Mouse (Mus musculus): ENCODE measurements around the gene Wap. TPM values are rescaled to one million over a fixed set of nuclear protein-coding genes. Genes with fewer than 3 reads are reported as not detected.
A peak's percentile ranks its signal among the peaks of the same experiment; 100 is the strongest.

The Wap gene
- total RNA-seq, 2 experiments from 2014 or later: not detected

DNA sequence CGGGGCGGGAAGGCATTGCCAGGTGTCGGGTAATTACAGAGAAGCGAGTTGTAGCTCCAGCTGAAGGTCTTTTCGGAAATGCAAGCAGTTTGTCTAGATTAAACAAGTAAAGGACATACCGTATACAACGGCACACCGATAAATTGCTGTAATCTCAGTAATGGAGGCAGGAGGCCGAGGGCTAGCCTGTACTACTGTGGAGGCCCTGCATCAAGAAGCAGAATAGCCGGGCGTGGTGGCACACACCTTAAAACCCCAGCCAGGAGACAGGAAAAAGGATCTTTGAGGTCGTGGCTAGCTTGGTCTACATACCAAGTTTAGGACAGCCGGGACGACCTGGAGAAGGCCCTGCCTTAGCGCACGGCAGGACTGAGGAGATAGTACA is 12.1 kb downstream of the Wap start:
- DNase-seq: no peak

DNA sequence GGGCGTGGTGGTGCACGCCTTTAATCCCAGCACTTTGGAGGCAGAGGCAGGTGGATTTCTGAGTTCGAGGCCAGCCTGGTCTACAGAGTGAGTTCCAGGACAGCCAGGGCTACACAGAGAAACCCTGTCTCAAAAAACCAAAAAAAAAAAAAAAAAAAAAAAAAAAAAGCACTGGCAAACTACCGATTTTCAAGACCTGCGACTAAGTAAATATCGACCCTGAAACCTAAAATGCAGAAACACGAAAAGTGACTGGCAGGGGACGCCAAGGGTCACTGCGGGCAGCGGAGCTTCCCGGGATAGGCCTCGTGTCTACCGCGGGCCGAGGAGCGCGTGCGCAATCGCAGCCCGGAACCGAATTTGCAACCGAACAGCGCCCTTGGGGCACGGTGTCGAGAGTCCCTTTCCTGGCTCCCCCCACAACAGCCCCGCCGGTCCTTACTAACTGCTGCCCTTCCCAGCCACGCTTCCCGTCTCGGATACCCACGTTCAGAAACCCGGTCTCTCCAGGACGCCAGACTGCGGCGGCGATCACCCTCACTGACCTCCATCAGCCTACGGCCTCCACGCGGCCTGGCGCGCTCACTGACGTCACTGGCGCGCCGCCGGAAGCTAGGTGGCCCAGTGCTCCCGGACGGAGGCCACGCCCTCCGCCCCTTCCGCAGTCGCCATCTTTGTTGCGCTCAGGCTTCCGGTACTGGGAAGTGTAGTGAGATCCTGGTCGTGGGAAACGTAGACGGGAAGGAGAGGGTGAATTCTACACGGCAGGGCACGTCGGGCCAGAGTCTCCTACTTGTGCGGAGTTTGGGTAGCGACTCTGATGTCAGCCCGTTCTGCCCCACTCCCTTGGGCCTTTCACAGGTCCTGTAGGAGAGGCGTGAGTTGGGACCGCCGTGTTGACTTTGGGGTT is 12.7 kb downstream of the Wap start, which contains the start of gene Tbrg4:
Tbrg4 (minus strand) TSS at position 590 of the 910 bp plus-strand sequence.
- peak; percentile 92 for DNase-seq

GRCm38 (mm10) chr11:6624619-6625382 is 13.6 kb downstream of the Wap start:
- no peak for DNase-seq

GRCm38 (mm10) chr11:6623704-6624103 is 14.7 kb downstream of the Wap start:
- DNase-seq: no peak

- DNase-seq: no peak
Measured at GRCm38 (mm10) chr11:6615250-6616205, 22.9 kb downstream of the Wap start.

GRCm38 (mm10) chr11:6605491-6606399 is 32.7 kb downstream of the Wap start, which contains the start of gene Nacad:
Nacad (minus strand) TSS chr11:6606053.
- no peak for DNase-seq

DNA sequence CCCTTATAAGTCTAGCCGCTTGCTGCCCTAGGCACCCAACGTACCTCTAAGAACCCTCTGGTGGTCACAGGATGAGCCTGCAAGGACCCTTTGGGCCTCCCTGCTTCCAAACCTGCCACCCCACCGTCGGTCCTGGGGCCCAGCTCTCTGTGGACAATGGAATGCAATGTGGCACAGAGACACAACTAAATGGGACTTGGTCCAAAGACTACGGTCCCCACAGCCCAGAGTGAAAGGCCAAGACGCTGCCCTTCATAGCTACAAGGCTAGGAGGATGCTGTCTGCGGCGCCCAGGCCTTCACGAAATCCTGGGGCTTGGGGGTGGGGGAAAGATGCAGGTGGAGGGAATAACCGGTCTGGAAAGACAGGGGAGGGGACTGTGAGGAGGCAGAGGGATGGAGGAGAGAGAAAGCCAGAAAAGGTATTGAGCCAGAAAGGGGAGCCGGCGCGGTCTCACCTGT is 33.4 kb downstream of the Wap start:
- DNase-seq: no peak

DNA sequence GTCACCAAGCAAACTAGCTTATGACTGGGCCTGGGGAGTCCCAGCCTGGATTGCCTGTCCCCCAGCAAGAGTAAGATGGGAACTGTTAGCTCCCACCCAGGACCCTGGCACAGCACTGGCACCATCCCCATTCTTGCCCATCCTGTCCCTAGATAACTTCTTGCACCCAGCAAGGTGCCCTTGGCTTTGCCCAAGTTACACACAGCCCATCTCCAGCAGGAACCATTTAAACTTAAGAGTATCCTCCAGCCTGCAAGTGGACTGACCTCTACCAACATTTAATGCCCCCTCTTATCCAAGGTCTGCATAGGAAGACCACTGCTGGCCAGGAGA is 33.9 kb downstream of the Wap start:
- DNase-seq: no peak

DNA sequence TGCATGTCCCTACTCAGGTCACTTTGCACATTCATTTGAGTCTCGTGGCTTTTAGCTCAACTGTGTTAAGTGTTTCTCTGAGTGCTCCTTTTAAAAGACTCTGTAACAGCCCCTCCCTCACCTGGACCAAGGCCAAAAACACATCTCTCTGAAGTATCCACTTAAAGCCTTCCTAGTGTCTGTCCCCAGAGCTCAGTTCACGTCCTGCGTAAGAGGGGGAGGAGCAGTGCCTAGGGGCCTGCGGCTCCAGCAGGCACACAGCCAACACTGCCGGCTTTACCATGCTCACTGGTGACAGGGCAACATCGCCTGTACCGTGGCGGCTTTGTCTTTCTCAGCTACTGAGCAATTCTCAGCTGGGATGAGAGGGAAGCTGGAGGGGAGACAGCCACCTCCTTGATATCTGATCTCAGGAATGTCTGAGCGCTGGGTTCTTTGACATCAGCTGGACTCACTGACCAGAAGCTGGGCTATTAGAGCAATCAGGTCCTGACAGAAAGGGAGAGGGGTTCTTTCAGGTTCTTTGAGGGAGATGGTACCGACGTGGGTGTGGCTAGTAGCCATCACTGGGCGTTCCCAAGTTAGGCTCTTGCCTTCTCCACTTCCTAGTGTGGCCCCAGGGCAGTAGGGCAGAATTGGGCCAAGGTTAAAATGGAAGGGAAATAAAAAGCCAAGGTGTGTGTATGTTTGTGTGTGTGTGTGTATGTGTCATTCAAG is 34.4 kb downstream of the Wap start:
- DNase-seq: no peak

DNA sequence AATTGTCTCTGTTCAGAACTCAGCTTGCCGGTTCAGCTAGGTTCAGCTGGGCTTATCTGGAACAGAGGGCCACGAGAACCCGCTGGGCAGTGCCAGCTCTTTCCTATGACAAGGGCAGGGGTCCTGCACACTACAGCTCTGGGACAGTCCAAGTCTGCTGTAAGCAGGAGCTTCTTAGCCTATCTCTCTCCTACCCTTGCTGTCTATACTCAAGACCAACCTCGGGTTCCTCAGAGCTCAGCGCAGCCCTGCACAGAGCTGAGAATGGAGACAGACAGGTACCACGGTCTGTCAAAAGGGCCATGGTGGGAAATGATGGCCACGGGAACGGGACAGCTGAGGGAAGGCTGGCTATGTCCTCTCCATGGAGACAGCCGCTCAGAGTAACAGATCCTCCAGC is 35.2 kb downstream of the Wap start:
- no peak for DNase-seq

GRCm38 (mm10) chr11:6602662-6603061 is 35.8 kb downstream of the Wap start:
- no peak for DNase-seq

DNA sequence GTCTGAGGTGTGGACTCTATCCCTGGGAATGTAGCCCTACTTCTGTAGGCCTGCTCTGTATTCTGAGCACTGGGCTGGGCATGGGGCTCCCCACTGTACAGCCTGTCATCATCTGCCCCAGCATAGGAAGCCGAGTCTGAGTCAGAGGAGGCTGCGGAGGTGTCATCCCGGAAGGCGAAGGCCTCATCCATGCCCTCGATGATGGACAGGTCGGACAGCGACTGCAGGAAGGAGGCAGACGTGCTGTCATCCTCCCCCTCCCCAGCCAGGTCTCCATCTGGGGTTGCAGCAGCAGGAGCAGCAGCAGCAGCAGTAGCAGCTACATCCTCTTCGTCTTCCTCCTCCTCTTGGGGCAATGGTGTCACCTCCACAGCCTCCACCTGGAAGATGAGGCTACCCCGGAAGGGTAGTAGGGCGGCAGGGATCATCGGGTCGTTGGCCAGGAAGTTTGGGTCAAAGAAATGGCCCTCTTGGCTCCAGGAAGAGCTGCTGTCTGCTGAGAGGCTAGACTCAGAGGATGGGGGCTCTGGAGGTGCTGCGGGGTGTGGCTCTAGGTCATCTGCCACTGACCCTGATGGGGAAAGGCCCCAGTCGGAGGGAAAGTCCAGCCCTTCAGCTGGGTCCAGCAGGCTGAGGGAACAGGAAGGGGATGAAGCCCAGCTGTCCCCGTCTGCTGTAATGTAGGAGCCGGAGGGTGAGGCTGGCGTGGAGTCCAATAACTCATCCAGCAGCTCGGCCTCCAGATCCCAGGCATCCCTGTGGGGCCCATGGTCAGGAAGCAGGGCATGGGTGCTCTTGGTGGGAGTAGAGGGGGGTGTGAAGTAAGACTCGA is 36.6 kb downstream of the Wap start:
- DNase-seq: no peak

DNA sequence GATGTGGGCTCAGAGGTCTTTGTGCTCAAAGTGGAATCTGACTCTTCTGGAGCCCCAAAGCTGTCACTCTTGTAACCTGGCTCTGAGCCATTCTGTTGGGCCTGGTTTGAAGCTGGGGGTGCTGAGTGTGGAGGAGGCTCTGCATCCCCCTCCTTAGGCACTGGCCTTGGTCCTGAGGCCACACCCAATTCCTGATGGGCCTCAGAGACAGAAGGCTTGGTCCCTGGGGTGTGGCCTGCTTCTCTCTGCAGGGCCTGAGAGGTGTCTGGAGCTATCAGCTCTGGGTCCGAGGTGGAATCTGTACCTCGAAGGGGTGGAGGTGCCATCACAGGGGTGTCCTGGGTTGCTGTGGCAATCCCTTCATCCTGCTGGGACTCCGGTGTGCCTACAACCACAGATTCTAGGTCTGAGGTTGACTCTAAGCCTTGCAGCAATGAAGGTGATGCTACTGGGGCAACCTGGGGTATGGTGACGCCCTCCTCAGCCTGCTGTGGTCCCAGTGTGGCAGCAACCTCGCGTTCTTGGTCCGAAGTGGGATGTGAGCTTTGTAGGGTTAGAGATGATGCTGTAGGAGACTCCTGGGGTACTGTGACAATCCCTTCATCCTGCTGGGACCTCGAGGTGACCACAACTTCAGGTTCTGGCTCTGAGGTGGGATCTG is 38.0 kb downstream of the Wap start:
- DNase-seq: no peak

- DNase-seq: no peak
Measured at GRCm38 (mm10) chr11:6599831-6600230, 38.6 kb downstream of the Wap start.

DNA sequence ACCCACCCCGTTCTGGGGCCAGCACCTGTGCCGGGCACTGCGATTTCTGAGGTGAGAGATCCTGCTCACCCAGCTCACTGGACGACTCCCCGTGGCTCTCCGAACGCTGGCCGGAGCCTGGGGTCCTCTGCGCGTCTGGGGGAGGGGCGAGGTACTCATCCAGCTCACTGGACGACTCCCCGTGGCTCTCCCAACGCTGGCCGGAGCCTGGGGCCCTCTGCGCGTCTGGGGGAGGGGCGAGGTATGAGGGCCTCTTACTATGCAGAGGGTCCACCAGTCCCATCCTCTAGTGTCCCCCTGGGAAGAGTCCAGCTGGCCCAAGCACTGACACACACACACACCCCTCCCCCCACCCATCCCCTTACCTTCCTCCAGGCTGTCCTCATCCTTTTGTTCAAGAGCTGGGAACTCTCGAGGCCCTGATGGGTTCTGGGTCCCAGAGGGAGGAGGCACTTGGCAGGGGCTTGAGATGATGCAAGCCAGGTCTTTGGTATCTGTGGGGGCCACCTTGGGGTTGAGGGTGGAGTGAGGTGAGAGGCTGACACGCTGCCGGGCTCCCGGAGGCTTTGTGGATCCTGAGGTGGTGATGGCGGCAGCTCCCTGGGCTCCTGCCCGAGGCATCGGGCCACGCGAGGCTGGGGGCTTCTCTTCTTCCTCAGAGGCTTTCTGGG is 39.3 kb downstream of the Wap start:
- no peak for DNase-seq

DNA sequence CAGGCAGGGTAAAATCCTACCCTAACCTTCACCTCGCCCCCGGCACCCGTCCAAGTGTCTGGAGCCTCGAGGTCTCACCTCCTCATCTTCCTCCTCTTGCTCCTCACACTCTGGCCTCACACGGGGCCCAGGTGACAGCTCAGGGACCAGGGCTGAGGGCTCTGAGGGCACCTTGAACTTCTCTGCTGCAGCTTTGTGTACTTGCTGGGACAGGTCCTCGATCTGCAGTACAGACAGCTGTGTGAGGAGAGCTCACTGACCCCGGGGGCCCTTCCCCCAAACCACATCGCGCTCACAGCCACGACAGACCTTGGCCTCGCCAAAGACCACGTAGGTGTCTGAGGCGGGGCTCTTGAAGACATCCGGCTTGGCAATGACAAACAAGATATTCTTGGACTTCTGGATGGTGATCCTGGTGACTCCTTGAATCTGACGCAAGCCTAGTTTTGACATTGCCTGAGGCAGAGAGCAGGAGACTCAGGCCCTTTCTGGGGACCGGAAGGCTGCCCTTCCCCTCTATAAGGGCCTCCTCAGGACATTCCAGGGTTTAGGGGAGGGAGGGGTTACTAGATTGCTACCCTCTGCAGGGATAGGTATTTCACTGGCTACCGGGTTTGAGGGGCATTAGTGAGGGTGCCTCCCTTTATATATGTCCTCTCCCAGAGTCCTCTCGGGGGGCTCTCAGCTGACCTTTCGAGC is 40.1 kb downstream of the Wap start:
- DNase-seq: no peak

- DNase-seq: no peak
Measured at GRCm38 (mm10) chr11:6597523-6597922, 40.9 kb downstream of the Wap start.

- DNase-seq: no peak
Measured at GRCm38 (mm10) chr11:6596616-6597015, 41.8 kb downstream of the Wap start.
